ENCODE assay signal across 33 mouse cellular contexts in genomic region chr13:80267131-80267530, GRCm38 (mm10).
"Had no signal": no experiment of that assay in that cellular context is flagged by ENCODE, and none has a peak within 500 bp of the region (broad histone marks: within the 10 kb centered on the region; RNA-seq: fewer than 3 reads in every experiment).

No protein-coding gene starts in this region.

- H3K36me3 ChIP-seq: heart, embryonic 12.5 days; heart, embryonic 13.5 days; heart, embryonic 15.5 days; hindbrain, embryonic 10.5 days; hindbrain, embryonic 12.5 days; hindbrain, embryonic 13.5 days; hindbrain, embryonic 15.5 days; intestine, embryonic 15.5 days; kidney, embryonic 15.5 days had no signal

- H3K27me3 ChIP-seq: heart, embryonic 12.5 days; heart, embryonic 13.5 days; heart, embryonic 15.5 days; hindbrain, embryonic 12.5 days; hindbrain, embryonic 13.5 days; hindbrain, embryonic 15.5 days; intestine, embryonic 15.5 days; kidney, embryonic 15.5 days had no signal

- DNase-seq: heart, postnatal 10 days; heart, postnatal 14 days; heart, postnatal 36 days; heart, postnatal 4 days; kidney, adult 11 months; kidney, adult 18-20 months; kidney, adult 8-10 months; kidney, postnatal 10 days; kidney, postnatal 14 days; kidney, postnatal 25 days; kidney, postnatal 36 days; kidney, postnatal 4 days; layer of hippocampus, adult 9-11 months; layer of hippocampus, postnatal 36 days had no signal

- H3K27ac ChIP-seq: heart, embryonic 13.5 days; heart, embryonic 15.5 days; hindbrain, embryonic 10.5 days; hindbrain, embryonic 12.5 days; hindbrain, embryonic 13.5 days; hindbrain, embryonic 14.5 days; hindbrain, embryonic 15.5 days; hindbrain, postnatal 0 days; intestine, embryonic 15.5 days; kidney, embryonic 15.5 days; kidney, postnatal 0 days; layer of hippocampus, adult 2 months; left cerebral cortex, adult 2 months had no signal

- H3K4me2 ChIP-seq: heart, embryonic 11.5 days; heart, embryonic 12.5 days; heart, embryonic 13.5 days; heart, embryonic 15.5 days; hindbrain, embryonic 12.5 days; hindbrain, embryonic 13.5 days; hindbrain, embryonic 14.5 days; hindbrain, embryonic 15.5 days; intestine, embryonic 15.5 days; kidney, embryonic 15.5 days had no signal

- H3K4me1 ChIP-seq: heart, embryonic 12.5 days; heart, embryonic 13.5 days; heart, embryonic 15.5 days; hindbrain, embryonic 10.5 days; hindbrain, embryonic 12.5 days; hindbrain, embryonic 13.5 days; hindbrain, embryonic 15.5 days; intestine, embryonic 15.5 days; kidney, embryonic 15.5 days had no signal

- H3K9me3 ChIP-seq: heart, embryonic 12.5 days; heart, embryonic 13.5 days; heart, embryonic 15.5 days; hindbrain, embryonic 10.5 days; hindbrain, embryonic 12.5 days; hindbrain, embryonic 13.5 days; hindbrain, embryonic 15.5 days; intestine, embryonic 15.5 days; kidney, embryonic 15.5 days had no signal

- H3K9ac ChIP-seq: heart, embryonic 12.5 days; heart, embryonic 13.5 days; heart, embryonic 15.5 days; hindbrain, embryonic 12.5 days; hindbrain, embryonic 13.5 days; hindbrain, embryonic 14.5 days; hindbrain, embryonic 15.5 days; intestine, embryonic 15.5 days; kidney, embryonic 15.5 days had no signal

- ATAC-seq: hindbrain, embryonic 16.5 days; hindbrain, postnatal 0 days; inflammation-experienced regulatory T-cells, adult 6 months; intestine, embryonic 15.5 days; intestine, embryonic 16.5 days; intestine, postnatal 0 days had no signal

- H3K4me3 ChIP-seq: heart, embryonic 12.5 days; heart, embryonic 13.5 days; heart, embryonic 15.5 days; hindbrain, embryonic 10.5 days; hindbrain, embryonic 12.5 days; hindbrain, embryonic 13.5 days; hindbrain, embryonic 15.5 days; intestine, embryonic 15.5 days; kidney, embryonic 15.5 days; layer of hippocampus, adult 2 months; left cerebral cortex, adult 2 months had no signal
